Mouse (Mus musculus): ENCODE data around the gene Sema5a. TPM values are rescaled to one million over a fixed set of nuclear protein-coding genes. Genes with fewer than 3 reads are reported as not detected.

The Sema5a gene
- polyA plus RNA-seq, 1 experiment from 2014 or later: 6.4 TPM

- no peak for ATAC-seq (ENCODE audit: low FRiP score)
- Histone ChIP-seq H3K4me3 (no peak overlapping the region), H3K36me3 (no peaks in the 10 kb centered on the region), H3K4me2 (0 out of 2 replicates have a peak overlapping the region, but pooled peaks have one; percentile 10), H3K4me1 (replicated peaks) (peaks cover 15% of the 10 kb centered on the region), H3K9me3 (0 out of 2 replicates have a peak, but pooled peaks cover 5% of the 10 kb centered on the region), H3K27me3 (no peaks in the 10 kb centered on the region), H3K27ac (no peak overlapping the region), H3K9ac (no peak overlapping the region)
- 61% methylated on average over 7 of the region's 7 CpGs for WGBS
Measured at GRCm38 (mm10) chr15:32257886-32258319, 13.3 kb downstream of the Sema5a start.

GRCm38 (mm10) chr15:32259362-32260096, 14.9 kb downstream of the Sema5a start:
- no peaks in the 10 kb centered on the region for H3K36me3 ChIP-seq
- H3K4me1 ChIP-seq (replicated peaks): peaks cover 15% of the 10 kb centered on the region
- no peak overlapping the region for H3K4me3 ChIP-seq
- no peak overlapping the region for H3K27ac ChIP-seq
- ATAC-seq (ENCODE audit: low FRiP score): no peak
- no peaks in the 10 kb centered on the region for H3K27me3 ChIP-seq
- H3K9me3 ChIP-seq: no peaks in the 10 kb centered on the region
- WGBS: 63% methylated on average over 5 of the region's 5 CpGs
- H3K4me2 ChIP-seq: no peak overlapping the region
- H3K9ac ChIP-seq: no peak overlapping the region

- Histone ChIP-seq H3K4me2 (no peak overlapping the region), H3K36me3 (no peaks in the 10 kb centered on the region), H3K4me3 (no peak overlapping the region), H3K4me1 (replicated peaks) (peaks cover 26% of the 10 kb centered on the region), H3K9me3 (no peaks in the 10 kb centered on the region), H3K27ac (no peak overlapping the region), H3K27me3 (no peaks in the 10 kb centered on the region), H3K9ac (no peak overlapping the region)
- 39% methylated on average over 5 of the region's 5 CpGs for WGBS
- ATAC-seq (ENCODE audit: low FRiP score): no peak
Measured at GRCm38 (mm10) chr15:32260942-32261341, 16.3 kb downstream of the Sema5a start.

GRCm38 (mm10) chr15:32263651-32264050, 19.0 kb downstream of the Sema5a start:
- Histone ChIP-seq H3K4me3 (no peak overlapping the region), H3K36me3 (no peaks in the 10 kb centered on the region), H3K9me3 (no peaks in the 10 kb centered on the region), H3K27me3 (no peaks in the 10 kb centered on the region), H3K27ac (no peak overlapping the region), H3K9ac (no peak overlapping the region), H3K4me2 (no peak overlapping the region), H3K4me1 (replicated peaks) (peaks cover 26% of the 10 kb centered on the region)
- 60% methylated on average over 3 of the region's 3 CpGs for WGBS
- no peak for ATAC-seq (ENCODE audit: low FRiP score)

GRCm38 (mm10) chr15:32264822-32265377, 20.3 kb downstream of the Sema5a start:
- no peak for ATAC-seq (ENCODE audit: low FRiP score)
- H3K4me1 ChIP-seq (replicated peaks): peaks cover 23% of the 10 kb centered on the region
- WGBS: 85% methylated on average over 7 of the region's 7 CpGs
- no peaks in the 10 kb centered on the region for H3K9me3 ChIP-seq
- H3K4me2 ChIP-seq: no peak overlapping the region
- no peaks in the 10 kb centered on the region for H3K36me3 ChIP-seq
- H3K9ac ChIP-seq: no peak overlapping the region
- no peak overlapping the region for H3K27ac ChIP-seq
- H3K4me3 ChIP-seq: no peak overlapping the region
- no peaks in the 10 kb centered on the region for H3K27me3 ChIP-seq

GRCm38 (mm10) chr15:32265378-32265934, 20.8 kb downstream of the Sema5a start:
- no peaks in the 10 kb centered on the region for H3K27me3 ChIP-seq
- no peak overlapping the region for H3K4me3 ChIP-seq
- no peak for ATAC-seq (ENCODE audit: low FRiP score)
- no peaks in the 10 kb centered on the region for H3K36me3 ChIP-seq
- no peak overlapping the region for H3K27ac ChIP-seq
- WGBS: 66% methylated on average over 9 of the region's 9 CpGs
- H3K4me1 ChIP-seq (replicated peaks): peaks cover 23% of the 10 kb centered on the region
- H3K9me3 ChIP-seq: no peaks in the 10 kb centered on the region
- H3K4me2 ChIP-seq: no peak overlapping the region
- no peak overlapping the region for H3K9ac ChIP-seq

GRCm38 (mm10) chr15:32266122-32266820, 21.7 kb downstream of the Sema5a start:
- ATAC-seq (ENCODE audit: low FRiP score): no peak
- 90% methylated on average over 15 of the region's 15 CpGs for WGBS
- Histone ChIP-seq H3K4me1 (replicated peaks) (peaks cover 16% of the 10 kb centered on the region), H3K36me3 (no peaks in the 10 kb centered on the region), H3K9me3 (no peaks in the 10 kb centered on the region), H3K27me3 (0 out of 2 replicates have a peak, but pooled peaks cover 1% of the 10 kb centered on the region), H3K4me2 (no peak overlapping the region), H3K4me3 (no peak overlapping the region), H3K9ac (no peak overlapping the region), H3K27ac (no peak overlapping the region)

GRCm38 (mm10) chr15:32270106-32270505, 25.5 kb downstream of the Sema5a start:
- H3K4me3 ChIP-seq: no peak overlapping the region
- WGBS: 59% methylated on average over 2 of the region's 2 CpGs
- no peak overlapping the region for H3K27ac ChIP-seq
- H3K9ac ChIP-seq: no peak overlapping the region
- no peaks in the 10 kb centered on the region for H3K9me3 ChIP-seq
- ATAC-seq (ENCODE audit: low FRiP score): no peak
- 0 out of 2 replicates have a peak, but pooled peaks cover 3% of the 10 kb centered on the region for H3K27me3 ChIP-seq
- no peak overlapping the region for H3K4me2 ChIP-seq
- no peaks in the 10 kb centered on the region for H3K36me3 ChIP-seq
- peaks cover 10% of the 10 kb centered on the region for H3K4me1 ChIP-seq (replicated peaks)

- 91% methylated on average over 6 of the region's 6 CpGs for WGBS
- no peak overlapping the region for H3K9ac ChIP-seq
- no peak overlapping the region for H3K4me2 ChIP-seq
- H3K36me3 ChIP-seq: no peaks in the 10 kb centered on the region
- H3K27ac ChIP-seq: no peak overlapping the region
- 0 out of 2 replicates have a peak, but pooled peaks cover 3% of the 10 kb centered on the region for H3K27me3 ChIP-seq
- H3K4me1 ChIP-seq (replicated peaks): peaks cover 7% of the 10 kb centered on the region; the same call in 1 of the 2 replicates
- no peak for ATAC-seq (ENCODE audit: low FRiP score)
- H3K9me3 ChIP-seq: no peaks in the 10 kb centered on the region
- no peak overlapping the region for H3K4me3 ChIP-seq
Measured at GRCm38 (mm10) chr15:32273925-32274324, 29.3 kb downstream of the Sema5a start.

GRCm38 (mm10) chr15:32275020-32275419, 30.4 kb downstream of the Sema5a start:
- Histone ChIP-seq H3K4me1 (replicated peaks) (peaks cover 8% of the 10 kb centered on the region; the same call in 1 of the 2 replicates), H3K36me3 (no peaks in the 10 kb centered on the region), H3K9ac (no peak overlapping the region), H3K27ac (no peak overlapping the region), H3K4me3 (no peak overlapping the region), H3K9me3 (no peaks in the 10 kb centered on the region), H3K4me2 (no peak overlapping the region), H3K27me3 (0 out of 2 replicates have a peak, but pooled peaks cover 3% of the 10 kb centered on the region)
- no peak for ATAC-seq (ENCODE audit: low FRiP score)
- 89% methylated on average over 5 of the region's 5 CpGs for WGBS

GRCm38 (mm10) chr15:32278600-32278999, 34.0 kb downstream of the Sema5a start:
- no peak overlapping the region for H3K9ac ChIP-seq
- H3K4me2 ChIP-seq: no peak overlapping the region
- no peak for ATAC-seq (ENCODE audit: low FRiP score)
- H3K4me1 ChIP-seq (replicated peaks): peaks cover 8% of the 10 kb centered on the region; the same call in 1 of the 2 replicates
- 39% methylated on average over 2 of the region's 2 CpGs for WGBS
- no peaks in the 10 kb centered on the region for H3K9me3 ChIP-seq
- no peak overlapping the region for H3K4me3 ChIP-seq
- H3K36me3 ChIP-seq: no peaks in the 10 kb centered on the region
- no peaks in the 10 kb centered on the region for H3K27me3 ChIP-seq
- no peak overlapping the region for H3K27ac ChIP-seq

- Histone ChIP-seq H3K27me3 (no peaks in the 10 kb centered on the region), H3K4me2 (no peak overlapping the region), H3K27ac (no peak overlapping the region), H3K4me3 (no peak overlapping the region), H3K9ac (no peak overlapping the region), H3K36me3 (no peaks in the 10 kb centered on the region), H3K4me1 (replicated peaks) (peaks cover 8% of the 10 kb centered on the region; the same call in 1 of the 2 replicates), H3K9me3 (no peaks in the 10 kb centered on the region)
- ATAC-seq (ENCODE audit: low FRiP score): no peak
- WGBS: 88% methylated on average over 4 of the region's 4 CpGs
Measured at GRCm38 (mm10) chr15:32281374-32281773, 36.8 kb downstream of the Sema5a start.
